Mouse (Mus musculus): ENCODE measurements around the gene Ldb1. TPM values are rescaled to one million over a fixed set of nuclear protein-coding genes. Genes with fewer than 3 reads are reported as not detected.
"Not testable (repeated sequence)": the region's sequence is repeated elsewhere in the genome, so short reads cannot be mapped to it uniquely, and the experiment has no call there.

Gene Ldb1
- total RNA-seq, 1 experiment from 2014 or later: 63.1 TPM

DNA sequence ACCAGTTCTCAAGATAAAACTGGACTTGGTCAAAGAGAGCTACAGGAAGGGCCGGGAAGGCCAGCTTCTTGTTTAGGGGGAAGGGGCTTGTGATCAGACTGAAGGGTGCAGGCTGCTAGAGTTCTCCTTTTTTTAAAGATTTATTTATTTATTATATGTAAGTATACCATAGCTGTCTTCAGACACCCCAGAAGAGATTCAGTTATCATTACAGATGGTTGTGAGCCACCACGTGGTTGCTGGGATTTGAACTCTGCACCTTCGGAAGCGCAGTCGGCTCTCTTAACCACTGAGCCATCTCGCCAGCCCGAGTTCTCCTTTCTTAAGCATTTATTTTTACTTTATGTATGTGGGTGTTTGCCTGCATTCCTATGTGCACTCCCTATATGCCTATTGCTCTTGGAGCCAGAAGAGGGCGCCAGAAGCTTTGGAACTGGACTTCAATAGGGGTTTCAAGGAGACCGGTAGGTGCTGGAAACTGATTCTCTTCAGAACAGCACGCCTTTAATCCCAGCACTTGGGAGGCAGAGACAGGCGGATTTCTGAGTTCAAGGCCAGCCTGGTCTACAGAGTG, 16.2 kb downstream of the Ldb1 start:
- no peak for DNase-seq

DNA sequence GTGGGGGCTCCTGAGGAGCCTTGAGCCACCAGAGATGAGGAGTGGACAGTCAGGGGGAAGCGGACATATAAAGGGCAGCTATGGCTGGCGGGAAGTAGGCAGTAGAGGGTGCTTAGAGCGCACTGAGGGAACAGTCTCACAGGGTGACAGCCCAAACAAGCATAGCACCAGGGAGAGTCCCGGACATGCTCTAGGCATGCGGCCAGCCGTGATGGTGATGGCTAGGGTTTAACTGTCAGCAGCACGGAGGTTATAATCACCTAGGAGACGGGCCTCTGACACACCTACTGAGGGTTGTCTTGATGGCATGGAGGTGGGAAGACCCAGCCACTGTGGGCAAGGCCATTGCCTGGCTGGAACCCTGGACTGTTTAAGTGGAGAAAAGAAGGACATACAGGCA, 18.4 kb downstream of the Ldb1 start:
- no peak for DNase-seq

DNA sequence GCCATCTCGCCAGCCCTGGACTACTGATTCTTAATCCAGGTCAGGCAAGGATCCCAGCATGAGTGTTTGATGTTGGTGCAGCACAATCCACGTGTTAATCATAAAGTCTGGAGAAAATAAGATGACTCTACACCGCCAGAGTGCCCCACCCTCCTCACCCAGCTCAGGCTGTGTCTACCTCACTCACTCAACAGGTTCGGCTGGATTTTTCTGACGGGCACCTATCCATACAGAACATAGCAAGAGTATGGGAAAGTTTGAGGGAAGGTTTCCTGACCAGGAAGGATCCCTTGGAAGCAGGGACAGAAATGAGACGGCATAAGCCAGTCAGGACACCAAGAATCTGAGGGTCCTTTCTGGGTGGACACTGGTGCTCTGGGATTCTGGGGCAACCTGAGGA, 20.1 kb downstream of the Ldb1 start:
- DNase-seq: no peak

DNA sequence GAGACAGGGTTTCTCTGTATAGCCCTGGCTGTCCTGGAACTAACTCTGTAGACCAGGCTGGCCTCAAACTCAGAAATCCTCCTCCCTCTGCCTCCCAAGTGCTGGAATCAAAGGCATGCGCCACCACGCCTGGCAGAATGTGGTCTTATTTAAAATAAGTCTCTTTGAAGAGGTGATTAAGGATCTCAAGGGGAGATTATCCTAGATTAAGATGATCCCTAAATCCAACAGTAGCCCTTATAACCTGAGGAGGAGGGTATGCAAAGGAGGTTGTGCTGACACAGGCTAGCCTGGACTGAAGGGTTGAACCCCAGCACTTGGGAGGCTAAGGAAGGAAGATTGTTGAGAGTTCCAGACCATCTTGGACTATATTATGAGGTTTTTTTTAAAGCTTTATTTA, 29.0 kb downstream of the Ldb1 start:
- DNase-seq: no peak

DNA sequence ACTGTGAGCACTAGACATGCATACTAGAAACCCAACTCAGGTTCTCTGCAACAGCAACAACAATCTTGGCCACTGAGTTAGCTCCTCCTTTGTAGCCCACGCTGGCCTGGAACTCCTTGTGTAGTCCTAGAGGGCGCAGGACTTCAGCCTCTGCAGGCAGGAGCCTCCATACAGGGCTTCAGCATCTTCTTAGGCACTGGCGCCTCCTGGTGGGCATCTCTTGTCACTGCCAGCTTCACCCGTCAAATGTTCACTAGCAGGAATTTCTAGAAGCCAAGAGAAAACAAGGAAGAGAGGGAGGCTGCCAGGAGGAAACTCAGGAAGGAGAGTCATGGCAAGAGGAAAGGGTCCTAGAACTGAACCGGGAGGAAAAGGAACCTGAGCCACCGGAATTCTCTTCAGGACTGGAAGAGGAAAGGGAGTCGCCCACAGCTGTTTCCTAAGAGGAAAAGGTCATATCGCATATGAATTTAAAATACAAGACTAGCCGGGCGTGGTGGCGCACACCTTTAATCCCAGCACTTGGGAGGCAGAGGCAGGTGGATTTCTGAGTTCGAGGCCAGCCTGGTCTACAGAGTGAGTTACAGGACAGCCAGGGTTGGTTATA, 30.3 kb downstream of the Ldb1 start:
- DNase-seq: peak; percentile 93

DNA sequence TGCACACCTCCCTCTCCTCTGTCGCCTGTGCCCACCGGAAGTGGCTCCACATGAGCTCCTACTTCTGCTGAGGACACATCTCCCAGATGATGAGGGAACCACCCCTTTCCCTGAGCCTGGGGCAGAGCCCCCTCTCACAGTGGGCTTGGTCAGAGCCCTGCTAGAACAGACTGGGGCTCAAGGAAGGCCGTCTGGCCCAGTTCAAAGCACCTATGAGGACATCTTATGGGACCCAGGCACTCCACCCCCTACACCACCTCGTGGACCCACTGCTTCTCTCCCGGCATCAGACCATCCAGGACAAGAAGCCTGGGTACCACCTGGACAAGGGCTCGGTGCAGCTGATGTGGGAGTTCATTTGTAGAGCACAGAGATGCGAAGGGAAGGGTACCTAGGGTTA, 39.3 kb downstream of the Ldb1 start:
- DNase-seq: no peak

DNA sequence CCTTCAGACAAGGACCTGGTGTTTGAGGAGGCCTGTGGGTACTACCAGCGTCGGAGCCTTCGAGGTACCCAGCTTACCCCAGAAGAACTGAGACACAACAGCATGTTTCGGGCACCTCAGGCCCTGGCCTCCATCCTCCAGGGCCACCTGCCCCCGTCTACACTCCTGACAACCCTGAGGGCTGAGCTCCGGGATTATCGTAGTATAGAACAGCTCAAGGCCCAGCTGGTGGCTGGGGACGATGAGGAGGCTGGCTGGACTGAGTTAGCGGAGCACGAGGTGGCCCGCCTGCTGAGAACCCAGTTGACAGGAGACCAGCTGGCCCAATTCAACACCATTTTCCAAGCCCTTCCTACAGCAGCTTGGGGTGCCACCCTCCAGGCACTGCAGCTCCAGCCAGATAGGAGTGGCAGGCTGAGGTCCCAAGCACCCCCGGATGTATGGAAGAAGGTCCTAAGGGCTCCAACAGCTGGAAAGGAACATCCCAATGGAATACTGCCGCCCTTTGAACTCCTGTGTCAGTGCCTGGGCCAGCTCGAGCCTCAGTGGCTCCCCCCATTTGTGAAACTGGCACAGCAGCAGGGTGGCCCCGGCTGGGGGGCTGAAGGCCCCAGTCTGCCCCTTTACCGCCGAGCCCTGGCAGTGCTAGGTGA, 40.1 kb downstream of the Ldb1 start:
- peak; percentile 29 for DNase-seq

DNA sequence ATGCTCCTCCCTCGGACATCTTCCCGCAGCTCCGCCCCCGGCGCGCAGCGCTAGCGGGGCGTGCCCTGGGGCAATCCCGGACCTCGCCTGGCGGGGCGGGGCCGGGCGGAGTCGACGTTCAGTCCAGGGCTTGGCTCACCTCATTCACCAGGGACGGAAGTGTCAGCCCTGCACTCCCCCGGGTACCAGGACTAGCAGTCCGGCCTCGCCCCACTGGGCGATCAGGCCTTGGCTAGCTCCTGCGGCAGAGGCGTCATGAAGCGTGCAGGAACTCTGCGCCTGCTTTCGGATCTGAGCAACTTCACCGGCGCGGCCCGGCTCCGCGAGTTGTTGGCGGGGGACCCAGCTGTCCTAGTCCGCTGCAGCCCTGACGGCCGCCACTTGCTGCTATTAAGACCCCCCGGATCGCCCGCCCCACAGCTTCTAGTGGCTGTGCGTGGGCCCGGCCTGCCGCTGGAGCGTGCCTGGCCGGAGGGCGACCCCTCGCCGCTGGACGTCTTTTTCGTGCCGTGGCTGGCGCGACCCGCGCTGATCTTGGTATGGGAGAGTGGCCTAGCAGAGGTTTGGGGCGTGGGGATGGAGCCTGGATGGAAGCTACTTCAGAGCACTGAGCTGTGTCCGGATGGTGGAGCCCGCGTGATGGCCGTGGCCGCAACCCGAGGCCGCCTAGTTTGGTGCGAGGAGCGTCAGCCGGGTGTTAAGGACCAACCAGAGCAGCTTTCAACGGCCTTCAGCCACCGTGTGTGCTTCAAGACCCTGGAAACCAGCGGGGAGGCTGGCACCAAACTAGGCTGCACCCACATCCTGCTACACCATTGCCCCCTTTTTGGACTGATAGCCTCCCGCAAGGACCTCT, 41.4 kb downstream of the Ldb1 start, which contains the start of gene Hps6:
Hps6 (plus strand) TSS at position 138 of the 856 bp plus-strand sequence.
- peak; percentile 95 for DNase-seq

DNA sequence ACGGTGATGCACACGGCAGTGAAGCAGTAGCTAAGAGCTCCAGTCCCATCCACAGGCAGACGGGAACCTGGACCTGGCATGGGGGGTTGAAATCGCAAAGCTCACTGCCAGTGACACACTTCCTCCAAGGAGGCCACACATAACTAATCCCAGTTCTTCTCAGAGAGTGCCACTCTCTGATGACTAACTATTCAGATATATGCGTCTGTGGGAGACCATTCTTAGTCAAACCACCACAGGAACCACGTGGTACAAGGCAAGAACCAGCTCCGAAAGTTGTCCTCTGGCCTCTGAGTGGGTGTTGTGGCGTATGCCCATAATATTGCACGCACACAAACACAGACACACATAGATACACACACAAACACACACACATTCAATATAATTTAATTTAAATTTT, 42.7 kb downstream of the Ldb1 start:
- no peak for DNase-seq

DNA sequence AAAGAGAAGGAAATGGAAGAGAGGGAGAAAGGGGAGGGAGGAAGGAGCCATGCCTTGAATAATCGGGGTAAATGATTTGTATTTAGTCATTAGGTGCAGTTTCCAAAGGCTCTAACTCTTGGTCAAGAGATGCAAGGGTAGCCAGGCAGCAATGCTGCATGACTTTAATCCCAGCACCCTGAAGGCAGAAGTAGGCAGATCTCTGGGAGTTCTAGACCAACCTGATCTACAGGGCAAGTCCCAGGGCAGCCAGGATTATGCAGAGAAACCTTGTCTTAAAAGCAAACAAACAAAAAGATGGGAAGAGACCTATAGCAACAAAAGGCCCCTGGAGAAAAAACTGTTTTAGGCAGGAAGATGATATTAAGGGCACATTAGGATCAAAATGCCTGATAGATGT, 45.6 kb downstream of the Ldb1 start:
- DNase-seq: no peak

DNA sequence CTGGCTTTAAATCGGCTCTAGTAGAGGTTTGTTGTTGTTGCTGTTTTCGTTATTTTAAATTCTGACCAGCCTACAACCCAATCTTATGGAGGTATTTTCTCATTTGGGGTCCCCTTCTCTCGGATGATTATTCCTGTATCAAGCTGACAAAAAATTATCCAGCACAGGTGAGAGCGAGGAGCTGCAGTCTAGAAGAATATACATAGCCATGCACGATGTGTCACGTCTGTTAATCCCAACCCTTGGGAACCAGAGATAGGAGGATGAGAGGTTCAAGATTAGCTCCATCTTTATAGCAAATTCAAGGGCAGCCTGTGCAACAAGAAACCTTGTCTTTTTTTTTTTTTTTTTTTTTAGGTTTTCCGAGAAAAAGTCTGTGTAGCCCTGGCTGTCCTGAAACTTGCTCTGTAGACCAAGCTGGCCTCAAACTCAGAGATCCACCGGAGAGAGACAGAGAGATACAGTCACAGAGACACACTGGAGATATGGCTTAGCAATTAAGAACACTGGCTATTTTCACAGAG, 46.3 kb downstream of the Ldb1 start:
- DNase-seq: no peak

DNA sequence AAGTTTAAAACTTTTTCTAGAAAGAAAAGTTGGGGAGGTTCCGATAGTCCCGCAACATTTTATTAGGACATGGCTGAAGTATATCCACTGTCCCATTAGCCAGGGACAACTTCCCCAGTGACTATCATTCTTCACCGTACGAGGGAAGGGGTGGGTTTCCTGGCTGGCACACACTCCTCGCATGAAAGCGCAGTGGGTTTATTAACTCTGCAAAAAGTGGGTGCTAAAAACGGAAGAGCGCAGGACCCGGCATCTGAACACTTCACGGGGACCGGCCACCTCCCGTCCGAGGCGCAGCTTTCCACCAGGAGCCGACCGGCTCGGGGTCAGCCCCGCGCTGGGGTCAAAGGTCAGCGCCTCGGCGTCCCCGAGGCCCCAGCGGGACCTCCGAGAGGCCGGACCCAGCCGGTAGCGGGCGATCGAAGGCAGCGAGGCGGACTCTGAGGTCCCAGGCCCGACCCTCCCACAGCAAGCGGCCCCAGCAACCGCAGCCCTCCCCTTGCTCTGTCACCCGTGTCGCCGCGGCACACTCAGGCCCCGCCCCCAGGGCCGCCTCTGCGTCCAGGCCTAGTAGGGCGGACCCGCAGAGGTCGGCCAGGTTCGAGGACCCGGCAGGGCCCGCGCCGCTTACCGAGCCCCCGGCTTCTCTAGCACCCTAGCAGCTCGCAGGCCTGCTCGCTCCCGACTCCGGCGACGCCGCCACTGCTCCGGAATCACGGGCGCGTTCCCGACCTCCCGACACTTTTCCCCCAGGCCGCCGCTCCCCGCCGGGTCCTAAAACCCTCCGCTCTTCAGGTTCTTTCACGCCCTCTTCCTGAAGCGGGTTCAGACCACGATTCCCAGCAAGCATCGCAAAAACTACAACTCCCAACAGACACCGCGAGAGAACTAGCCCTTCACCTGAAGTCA, 47.0 kb downstream of the Ldb1 start, which contains the start of gene Armh3:
Armh3 (minus strand) TSS at position 704 of the 909 bp plus-strand sequence.
- peak; percentile 95 for DNase-seq

DNA sequence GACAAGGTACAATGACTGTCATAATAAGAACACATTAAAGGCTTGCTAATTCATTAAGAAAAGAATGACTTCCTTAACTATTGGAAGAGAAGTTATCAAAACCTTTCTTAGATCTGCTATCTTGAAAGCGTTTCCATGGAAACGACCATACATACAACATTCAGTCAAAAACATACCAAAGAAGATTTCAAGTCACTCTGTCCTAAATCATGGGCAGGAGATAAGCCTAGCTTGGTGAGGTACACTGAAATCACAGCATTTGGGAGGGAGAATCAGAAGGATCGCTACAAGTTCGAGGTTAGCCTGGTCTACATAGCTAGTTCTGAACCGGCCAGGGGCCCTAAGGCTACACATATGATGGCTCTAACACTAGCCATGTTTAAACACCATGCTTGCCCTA, 47.6 kb downstream of the Ldb1 start:
- no peak for DNase-seq

DNA sequence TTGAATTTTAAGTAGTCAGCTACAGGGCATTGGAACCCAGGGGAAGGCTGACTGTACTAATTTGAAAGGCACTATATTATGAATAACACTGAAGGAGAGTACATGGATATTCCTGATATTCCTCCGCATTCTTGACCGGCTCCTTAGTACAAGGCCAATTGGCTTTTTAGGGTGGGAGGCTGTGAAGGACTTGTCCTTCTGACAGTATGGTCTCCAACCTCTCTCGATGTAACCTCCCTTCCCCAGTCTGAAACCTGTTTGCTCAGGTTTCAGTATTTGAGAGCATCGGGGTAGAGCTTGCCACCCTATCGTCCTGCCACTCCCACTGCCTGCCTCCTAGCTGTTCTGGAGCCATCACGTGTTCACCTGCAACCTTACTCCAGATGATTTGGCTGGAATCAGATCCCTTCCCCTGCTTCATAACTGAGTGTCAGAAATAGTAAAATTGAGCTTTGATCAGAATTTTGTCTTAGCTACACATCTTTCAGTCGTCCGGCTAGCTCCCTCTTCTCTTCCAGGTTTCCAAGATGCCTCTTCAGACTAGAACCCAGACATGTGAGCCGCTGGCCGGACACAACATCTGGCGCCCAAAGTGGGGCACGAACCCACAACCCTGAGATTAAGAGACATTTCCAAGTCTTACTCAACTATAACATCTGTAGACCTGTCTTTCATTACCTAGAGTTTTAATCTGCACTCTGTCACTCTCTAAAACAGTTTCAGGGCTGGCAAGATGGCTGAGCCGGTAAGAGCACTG, 50.9 kb downstream of the Ldb1 start:
- no peak for DNase-seq

DNA sequence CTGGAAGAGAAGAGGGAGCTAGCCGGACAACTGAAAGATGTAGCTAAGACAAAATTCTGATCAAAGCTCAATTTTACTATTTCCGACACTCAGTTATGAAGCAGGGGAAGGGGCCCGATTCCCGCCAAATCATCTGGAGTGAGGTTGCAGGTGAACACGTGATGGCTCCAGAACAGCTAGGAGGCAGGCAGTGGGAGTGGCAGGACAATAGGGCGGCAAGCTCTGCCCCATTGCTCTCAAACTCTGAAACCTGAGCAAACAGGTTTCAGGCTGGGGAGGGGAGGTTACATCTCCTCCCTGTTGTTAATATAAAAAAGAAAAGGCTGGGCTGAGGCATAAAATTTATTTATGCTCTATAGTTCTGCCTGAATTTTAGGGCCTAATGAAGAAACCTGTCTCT, 51.6 kb downstream of the Ldb1 start:
- not testable (repeated sequence) for DNase-seq

DNA sequence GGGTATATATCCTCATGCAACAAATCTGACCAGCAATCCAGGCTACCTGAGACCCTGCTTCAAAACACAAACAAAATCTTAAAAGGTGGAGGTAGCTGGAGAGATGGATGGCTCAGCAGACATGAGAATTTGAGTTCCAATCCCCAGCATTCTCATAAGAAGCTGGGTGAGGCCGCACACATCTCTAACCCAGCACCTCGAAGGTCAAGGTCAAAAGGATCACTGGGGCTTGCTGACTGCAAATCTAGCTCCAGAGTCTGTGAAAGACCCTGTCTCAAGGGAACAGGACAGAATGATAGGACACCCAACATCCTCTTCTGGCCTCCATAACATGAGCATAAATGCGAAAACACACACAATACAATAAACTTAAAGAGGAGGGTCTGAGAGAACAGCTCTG, 53.8 kb downstream of the Ldb1 start:
- no peak for DNase-seq

DNA sequence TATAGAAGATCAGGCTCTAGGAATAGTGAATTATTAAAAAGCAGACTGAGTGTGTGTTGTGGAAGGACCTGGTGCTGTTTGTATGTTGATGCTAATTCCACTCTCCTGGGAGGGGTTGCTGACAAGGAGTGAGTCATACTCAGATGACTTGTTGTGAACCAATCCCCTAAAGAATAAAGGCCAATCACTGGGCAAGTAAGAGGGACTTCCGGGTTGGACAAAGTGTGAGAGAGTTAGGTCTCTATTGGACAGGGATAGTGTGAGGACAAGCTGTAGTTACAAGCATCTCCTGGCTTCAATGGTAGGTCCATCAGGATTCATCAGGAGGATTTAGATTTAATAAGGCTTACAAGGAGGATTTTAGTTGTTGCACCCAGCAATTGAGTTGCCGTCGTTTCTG, 56.8 kb downstream of the Ldb1 start:
- DNase-seq: no peak

DNA sequence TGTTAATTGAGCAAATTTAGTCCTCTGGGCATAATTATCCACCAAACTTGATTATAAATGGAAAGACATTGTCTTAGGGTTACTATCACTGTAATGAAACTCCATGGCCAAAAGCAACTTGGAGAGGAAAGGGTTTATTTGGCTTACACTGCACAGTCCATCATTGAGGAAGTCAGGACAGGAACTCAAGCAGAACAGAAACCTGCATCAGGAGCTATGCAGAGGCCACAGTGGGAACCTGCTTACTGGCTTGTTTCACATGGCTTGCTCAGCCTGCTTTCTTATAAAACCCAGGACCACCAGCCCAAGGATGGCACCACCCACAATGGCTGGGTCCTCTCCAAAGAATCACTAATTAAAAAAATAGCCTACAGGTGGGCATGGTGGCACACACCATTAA, 60.6 kb downstream of the Ldb1 start:
- no peak for DNase-seq

Data from adrenal gland, postnatal 14 days (tissue).